Mouse (Mus musculus): ENCODE measurements around the gene Vmn2r63. TPM values are rescaled to one million over a fixed set of nuclear protein-coding genes. Genes with fewer than 3 reads are reported as not detected.

Vmn2r63 gene
- not detected in 2 replicates for polyA plus RNA-seq (2012; rRNA removed; ENCODE audit: low replicate concordance)

GRCm38 (mm10) chr7:42933722-42934121 is at the start of gene Vmn2r63:
TSS of gene Vmn2r63 (minus strand) at chr7:42933822.

GRCm38 (mm10) chr7:42866801-42867458 is 66.7 kb downstream of the Vmn2r63 start, which contains the start of gene Gm2381:
TSS of gene Gm2381 (minus strand) at chr7:42867234.

Other genes starting within 250 kb of the Vmn2r63 start
- gene Zfp975, start 241.1 kb downstream of the Vmn2r63 start, polyA plus RNA-seq (2012; rRNA removed; ENCODE audit: low replicate concordance): 0.18 and 0.60 TPM in 2 replicates
- gene Gm17067, start 206.8 kb downstream of the Vmn2r63 start, polyA plus RNA-seq (2012; rRNA removed; ENCODE audit: low replicate concordance): not detected in 2 replicates
- gene Vmn2r62, start 140.3 kb downstream of the Vmn2r63 start, polyA plus RNA-seq (2012; rRNA removed; ENCODE audit: low replicate concordance): not detected in 2 replicates
- not detected in 2 replicates for gene Gm2381, start 66.6 kb downstream of the Vmn2r63 start, polyA plus RNA-seq (2012; rRNA removed; ENCODE audit: low replicate concordance)
- not detected in 2 replicates for gene Gm9268, start 84.9 kb upstream of the Vmn2r63 start, polyA plus RNA-seq (2012; rRNA removed; ENCODE audit: low replicate concordance)
- not detected in 2 replicates for gene Zfp936, start 180.4 kb upstream of the Vmn2r63 start, polyA plus RNA-seq (2012; rRNA removed; ENCODE audit: low replicate concordance)

Data from mammary gland, adult 2 months (tissue).